Mouse (Mus musculus) heart, postnatal 25 days (tissue): ENCODE data around the gene Wdr17. TPM values are rescaled to one million over a fixed set of nuclear protein-coding genes. Genes with fewer than 3 reads are reported as not detected.
A peak's percentile ranks its signal among the peaks of the same experiment; 100 is the strongest.

ENCODE experiments used
- DNase-seq: peaks from one replicate; pipeline ENCODE4 v3.0.0; 2022; ENCODE audit warnings: low spot score
- intact Hi-C: fragments of 180-260 bp; cut with DNase I; formaldehyde crosslinking; loops from one replicate; pipeline ENCODE4 v1.15.1; 2025
- total RNA-seq, 2 experiments: library from RNA; stranded (reverse); gene quantifications; 2 replicates each; pipeline ENCODE4 v1.2.3; 2021

Wdr17 gene
- total RNA-seq, 2 experiments from 2014 or later, result not detected

- peak; percentile 31 for DNase-seq
- intact Hi-C loops, result no loop called here
Measured at GRCm38 (mm10) chr8:54610238-54610637, 276.7 kb downstream of the Wdr17 start.

- intact Hi-C loops, result loop anchor here (2.0 kb wide), 1 partner anchor 39 kb away; no protein-coding TSS in a partner anchor
- DNase-seq, result peak; percentile 2
Measured at GRCm38 (mm10) chr8:54609336-54609735, 277.6 kb downstream of the Wdr17 start.

GRCm38 (mm10) chr8:54603440-54603839, 283.5 kb downstream of the Wdr17 start:
- no peak for DNase-seq
- intact Hi-C loops, result no loop called here

GRCm38 (mm10) chr8:54600671-54601251, 286.2 kb downstream of the Wdr17 start, which contains the start of gene Spata4:
Gene Spata4, plus strand, starts transcription at chr8:54600781.
- no peak for DNase-seq
- intact Hi-C loops, result no loop called here

- no peak for DNase-seq
- intact Hi-C loops, result no loop called here
Measured at GRCm38 (mm10) chr8:54597386-54597785, 289.6 kb downstream of the Wdr17 start.

GRCm38 (mm10) chr8:54596940-54597339, 290.0 kb downstream of the Wdr17 start:
- intact Hi-C loops, result no loop called here
- no peak for DNase-seq

- DNase-seq, result no peak
- intact Hi-C loops, result no loop called here
Measured at GRCm38 (mm10) chr8:54596051-54596450, 290.9 kb downstream of the Wdr17 start.

- intact Hi-C loops, result no loop called here
- no peak for DNase-seq
Measured at GRCm38 (mm10) chr8:54594634-54595033, 292.4 kb downstream of the Wdr17 start.

GRCm38 (mm10) chr8:54582886-54583285, 304.1 kb downstream of the Wdr17 start:
- intact Hi-C loops, result no loop called here
- no peak for DNase-seq

- DNase-seq, result no peak
- intact Hi-C loops, result no loop called here
Measured at GRCm38 (mm10) chr8:54581436-54581835, 305.5 kb downstream of the Wdr17 start.

Other genes starting within 250 kb of the Wdr17 start
- 10 to 100 TPM; 10.4 to 12.9 TPM for gene Gpm6a, start 67.7 kb upstream of the Wdr17 start, total RNA-seq